Mouse (Mus musculus): Measurements from ENCODE around the gene Atxn7l2. TPM values are rescaled to one million over a fixed set of nuclear protein-coding genes. Genes with fewer than 3 reads are reported as not detected.

Atxn7l2 gene
- total and polyA plus RNA-seq, 2 experiments from 2014 or later: 16.1 to 22.5 TPM

DNA sequence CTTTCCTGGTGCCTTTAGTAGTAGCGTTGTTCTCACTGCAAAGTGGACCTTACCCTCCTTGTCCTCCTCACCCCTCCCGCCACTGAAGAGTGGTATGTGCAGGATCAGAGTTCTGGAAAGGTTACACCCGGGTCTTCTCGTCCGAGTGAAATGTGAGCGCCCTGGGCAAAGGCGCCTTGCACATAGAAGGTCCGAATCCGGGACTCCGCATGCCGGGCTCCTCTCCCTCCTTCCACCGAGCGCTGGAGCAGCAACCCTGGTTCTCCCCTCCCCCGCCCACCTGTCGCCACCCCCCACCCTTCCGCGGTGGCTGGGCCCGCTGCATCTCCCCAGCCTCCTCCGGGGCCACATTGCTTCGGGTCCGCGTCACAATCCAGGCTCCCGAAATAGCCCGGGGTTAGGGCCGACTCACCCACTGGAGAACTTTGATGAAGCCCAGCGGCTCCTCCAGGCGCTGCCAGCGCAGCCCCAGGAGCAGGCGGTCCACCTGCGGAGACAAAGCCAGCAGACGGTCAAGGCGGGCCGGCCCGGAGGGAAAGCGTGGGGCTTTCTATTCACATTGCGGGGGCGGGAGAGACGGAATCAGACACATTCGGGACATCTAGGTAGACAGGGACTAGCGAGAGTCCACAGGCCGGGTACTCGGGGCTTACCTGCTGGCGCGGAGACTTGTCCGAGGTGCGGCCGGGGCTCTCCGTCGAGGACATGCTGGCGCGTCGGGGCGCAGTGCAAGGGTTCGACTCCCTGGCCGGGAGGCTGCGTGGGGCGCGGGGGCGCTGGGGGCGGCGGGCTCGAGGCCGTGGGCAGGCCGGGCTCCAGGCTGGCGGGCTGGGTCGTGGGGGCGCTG, 15.2 kb upstream of the Atxn7l2 start:
- no peak overlapping the region for H3K27ac ChIP-seq (ENCODE audit: low read depth, low read length)
- 4% methylated on average over 51 of the region's 67 CpGs for WGBS
- H3K9me3 ChIP-seq (ENCODE audit: low read length): no peaks in the 10 kb centered on the region
- DNase-seq (ENCODE audit: low spot score) (no peak), ATAC-seq (ENCODE audit: low FRiP score) (peak; percentile 41)
- no peaks in the 10 kb centered on the region for H3K36me3 ChIP-seq (ENCODE audit: insufficient read depth, low read length)
- no peaks in the 10 kb centered on the region for H3K4me1 ChIP-seq (ENCODE audit: insufficient read depth, low read length)
- peak overlapping the region; percentile 37 for H3K4me3 ChIP-seq (ENCODE audit: low read depth, low read length)
- H3K27me3 ChIP-seq (ENCODE audit: insufficient read depth, low read length): peaks cover 29% of the 10 kb centered on the region
- TF ChIP-seq CTCF (IDR thresholded peaks at IDR 0.05): no peak
- H3K9ac ChIP-seq (replicated peaks; ENCODE audit: low read length, poor library complexity, severe bottlenecking): 0 out of 2 replicates have a peak overlapping the region, but pooled peaks have one; percentile 19
- peak overlapping the region; percentile 53 for H3K4me2 ChIP-seq (ENCODE audit: low read depth, low read length, poor library complexity, severe bottlenecking)

DNA sequence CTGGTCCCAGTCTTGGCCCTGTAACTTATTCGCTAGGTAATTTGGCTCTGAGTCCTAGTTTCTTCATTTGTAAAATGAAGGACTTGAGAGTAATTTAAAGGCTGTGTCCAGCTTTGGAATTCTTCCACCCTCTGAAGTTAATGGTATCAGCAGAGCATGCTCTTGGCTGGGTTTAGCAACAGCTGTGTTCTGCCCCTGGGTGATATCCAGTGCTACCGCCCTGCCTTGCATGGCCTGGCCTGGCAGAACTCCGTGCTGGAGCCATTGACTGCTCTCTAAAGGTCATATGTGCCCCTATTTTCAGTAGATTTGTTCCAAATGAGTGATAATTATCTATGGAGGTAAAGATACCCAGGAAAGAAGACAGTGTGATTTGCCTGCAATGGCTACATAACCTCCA, 9.9 kb upstream of the Atxn7l2 start:
- no peak overlapping the region for H3K27ac ChIP-seq (ENCODE audit: low read depth, low read length)
- WGBS: 80% methylated on average over 3 of the region's 3 CpGs
- no peak overlapping the region for H3K4me3 ChIP-seq (ENCODE audit: low read depth, low read length)
- H3K4me1 ChIP-seq (ENCODE audit: insufficient read depth, low read length): no peaks in the 10 kb centered on the region
- no peaks in the 10 kb centered on the region for H3K36me3 ChIP-seq (ENCODE audit: insufficient read depth, low read length)
- H3K4me2 ChIP-seq (ENCODE audit: low read depth, low read length, poor library complexity, severe bottlenecking): no peak overlapping the region
- no peak for TF ChIP-seq CTCF (IDR thresholded peaks at IDR 0.05)
- no peak overlapping the region for H3K9ac ChIP-seq (replicated peaks; ENCODE audit: low read length, poor library complexity, severe bottlenecking)
- no peaks in the 10 kb centered on the region for H3K9me3 ChIP-seq (ENCODE audit: low read length)
- peaks cover 7% of the 10 kb centered on the region for H3K27me3 ChIP-seq (ENCODE audit: insufficient read depth, low read length)
- ATAC-seq (ENCODE audit: low FRiP score) (no peak), DNase-seq (ENCODE audit: low spot score) (no peak)

GRCm38 (mm10) chr3:108214734-108215133, 4.0 kb upstream of the Atxn7l2 start:
- 25% methylated on average over 5 of the region's 5 CpGs for WGBS
- Histone ChIP-seq H3K36me3 (ENCODE audit: insufficient read depth, low read length) (no peaks in the 10 kb centered on the region), H3K27me3 (ENCODE audit: insufficient read depth, low read length) (no peaks in the 10 kb centered on the region), H3K4me1 (ENCODE audit: insufficient read depth, low read length) (peaks cover 5% of the 10 kb centered on the region; the same call in 1 of the 2 replicates), H3K9me3 (ENCODE audit: low read length) (no peaks in the 10 kb centered on the region), H3K27ac (ENCODE audit: low read depth, low read length) (no peak overlapping the region), H3K4me2 (ENCODE audit: low read depth, low read length, poor library complexity, severe bottlenecking) (no peak overlapping the region), H3K9ac (replicated peaks; ENCODE audit: low read length, poor library complexity, severe bottlenecking) (no peak overlapping the region), H3K4me3 (ENCODE audit: low read depth, low read length) (no peak overlapping the region)
- TF ChIP-seq CTCF (IDR thresholded peaks at IDR 0.05): no peak
- ATAC-seq (ENCODE audit: low FRiP score) (no peak), DNase-seq (ENCODE audit: low spot score) (no peak)

DNA sequence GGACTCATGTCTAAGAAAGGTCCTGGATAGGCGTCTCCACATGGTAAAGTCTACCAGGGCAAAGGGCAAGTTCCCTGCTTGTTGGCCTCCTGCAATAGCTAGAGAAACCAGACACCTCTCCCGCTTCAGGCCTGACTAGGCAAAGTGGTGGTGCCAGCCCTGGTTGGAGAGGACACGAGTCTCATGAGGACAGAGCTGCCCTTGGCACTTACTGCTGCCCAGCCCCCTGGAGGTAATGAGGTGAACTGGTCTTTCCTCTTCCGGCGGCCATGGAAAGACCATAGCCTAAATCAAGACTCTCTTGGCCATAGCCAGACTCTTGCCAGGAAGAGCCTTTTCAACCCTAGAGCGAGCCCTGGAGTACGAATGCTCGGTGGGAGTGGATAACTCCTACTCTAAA, 1.7 kb upstream of the Atxn7l2 start:
- DNase-seq (ENCODE audit: low spot score) (no peak), ATAC-seq (ENCODE audit: low FRiP score) (no peak)
- 0 out of 2 replicates have a peak overlapping the region, but pooled peaks have one; percentile 26 for H3K27ac ChIP-seq (ENCODE audit: low read depth, low read length)
- H3K4me1 ChIP-seq (ENCODE audit: insufficient read depth, low read length): peaks cover 14% of the 10 kb centered on the region
- H3K4me2 ChIP-seq (ENCODE audit: low read depth, low read length, poor library complexity, severe bottlenecking): no peak overlapping the region
- TF ChIP-seq CTCF (IDR thresholded peaks at IDR 0.05): no peak; the same call in 1 of the 2 replicates
- no peaks in the 10 kb centered on the region for H3K9me3 ChIP-seq (ENCODE audit: low read length)
- WGBS: 82% methylated on average over 8 of the region's 8 CpGs
- no peaks in the 10 kb centered on the region for H3K27me3 ChIP-seq (ENCODE audit: insufficient read depth, low read length)
- 0 out of 2 replicates have a peak, but pooled peaks cover 2% of the 10 kb centered on the region for H3K36me3 ChIP-seq (ENCODE audit: insufficient read depth, low read length)
- no peak overlapping the region for H3K4me3 ChIP-seq (ENCODE audit: low read depth, low read length)
- H3K9ac ChIP-seq (replicated peaks; ENCODE audit: low read length, poor library complexity, severe bottlenecking): no peak overlapping the region

DNA sequence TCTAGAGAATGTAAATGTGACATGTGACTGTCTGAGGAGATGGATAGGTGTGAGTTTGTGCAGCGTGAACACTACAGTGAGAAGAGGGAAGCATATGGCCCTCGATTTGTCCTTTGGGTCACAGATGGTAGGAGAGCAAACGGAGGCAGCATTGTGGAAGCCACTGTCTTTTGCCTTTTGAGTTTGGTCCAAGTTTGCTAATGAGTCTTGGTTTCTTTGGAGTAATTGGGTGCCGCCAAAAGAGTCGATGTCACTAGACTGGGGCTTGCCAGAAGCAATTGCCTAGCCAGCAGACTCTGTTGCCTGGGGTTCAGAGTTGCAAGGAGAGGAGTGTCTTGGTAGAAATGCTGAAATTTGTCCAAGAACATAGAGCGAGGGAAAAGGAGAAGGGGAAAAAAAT, 1.1 kb upstream of the Atxn7l2 start:
- ATAC-seq (ENCODE audit: low FRiP score): no peak
- TF ChIP-seq CTCF (IDR thresholded peaks at IDR 0.05): no peak
- H3K36me3 ChIP-seq (ENCODE audit: insufficient read depth, low read length): 0 out of 2 replicates have a peak, but pooled peaks cover 5% of the 10 kb centered on the region
- 74% methylated on average over 6 of the region's 6 CpGs for WGBS
- H3K4me1 ChIP-seq (ENCODE audit: insufficient read depth, low read length): peaks cover 14% of the 10 kb centered on the region
- H3K4me2 ChIP-seq (ENCODE audit: low read depth, low read length, poor library complexity, severe bottlenecking): peak overlapping the region; percentile 73; the same call in 1 of the 2 replicates
- peak overlapping the region; percentile 96 for H3K27ac ChIP-seq (ENCODE audit: low read depth, low read length)
- no peaks in the 10 kb centered on the region for H3K27me3 ChIP-seq (ENCODE audit: insufficient read depth, low read length)
- peak; percentile 79 for DNase-seq (ENCODE audit: low spot score)
- H3K4me3 ChIP-seq (ENCODE audit: low read depth, low read length): no peak overlapping the region
- no peaks in the 10 kb centered on the region for H3K9me3 ChIP-seq (ENCODE audit: low read length)
- no peak overlapping the region for H3K9ac ChIP-seq (replicated peaks; ENCODE audit: low read length, poor library complexity, severe bottlenecking)

Measured in midbrain, postnatal 0 days (tissue).